Mouse (Mus musculus) hindbrain, embryonic 12.5 days (tissue): ENCODE measurements at regions not wholly inside any gene's neighbourhood (a gene's known extent, or its start where the extent isn't known, plus 50 kb on each side); places are given as distances from the start of the nearest gene placed in this dataset.

ENCODE experiments used
- ATAC-seq: fragments of 200-750 bp; cut with Nextera tagmentation; 2 replicates; pipeline ENCODE4 v1.8.0; 2017; ENCODE audit warnings: moderate TSS enrichment; ENCODE audit not compliant: low FRiP score
- H3K27ac ChIP-seq: fragments of 300-500 bp; sonication (generic); 2 replicates; pipeline ENCODE4 v1.5.1; 2016; ENCODE audit warnings: mild to moderate bottlenecking
- H3K27me3 ChIP-seq: fragments of 300-500 bp; sonication (generic); 2 replicates; pipeline ENCODE4 v1.6.1; 2016; ENCODE audit warnings: mild to moderate bottlenecking
- H3K36me3 ChIP-seq: fragments of 300-500 bp; sonication (generic); 2 replicates; pipeline ENCODE4 v1.6.1; 2016; ENCODE audit warnings: mild to moderate bottlenecking
- H3K4me1 ChIP-seq: fragments of 300-500 bp; sonication (generic); 2 replicates; pipeline ENCODE4 v1.6.1; 2016
- H3K4me2 ChIP-seq: fragments of 300-500 bp; sonication (generic); replicated peaks from 2 replicates; pipeline ENCODE4 v1.6.1; 2016; ENCODE audit warnings: mild to moderate bottlenecking
- H3K4me3 ChIP-seq: fragments of 300-500 bp; sonication (generic); 2 replicates; pipeline ENCODE4 v1.5.1; 2016; ENCODE audit warnings: mild to moderate bottlenecking
- H3K9ac ChIP-seq: fragments of 300-500 bp; sonication (generic); 2 replicates; pipeline ENCODE4 v1.6.1; 2016; ENCODE audit warnings: mild to moderate bottlenecking, moderate library complexity
- H3K9me3 ChIP-seq: fragments of 300-500 bp; sonication (generic); replicated peaks from 2 replicates; pipeline ENCODE4 v1.6.1; 2016; ENCODE audit warnings: mild to moderate bottlenecking
- WGBS: fragments of 180-500 bp; shearing (Covaris S2); methylation state at CpG from one replicate; pipeline ENCODE4 v1.1.7; 2016; 5-methylcytosine and 5-hydroxymethylcytosine counted together

GRCm38 (mm10) chr11:109088488-109089252 is 55.5 kb downstream of the E030025P04Rik start:
- Histone ChIP-seq H3K4me1 (no peaks in the 10 kb centered on the region), H3K4me3 (no peak overlapping the region), H3K36me3 (no peaks in the 10 kb centered on the region), H3K9me3 (no peaks in the 10 kb centered on the region), H3K9ac (no peak overlapping the region), H3K27ac (no peak overlapping the region), H3K27me3 (no peaks in the 10 kb centered on the region), H3K4me2 (no peak overlapping the region)
- ATAC-seq = no peak
- 91% methylated on average over 11 of the region's 11 CpGs for WGBS

GRCm38 (mm10) chr11:109081957-109082356 is 62.2 kb downstream of the E030025P04Rik start:
- Histone ChIP-seq H3K9ac (no peak overlapping the region), H3K27ac (no peak overlapping the region), H3K36me3 (no peaks in the 10 kb centered on the region), H3K9me3 (no peaks in the 10 kb centered on the region), H3K27me3 (no peaks in the 10 kb centered on the region), H3K4me3 (no peak overlapping the region), H3K4me2 (no peak overlapping the region), H3K4me1 (peaks cover 4% of the 10 kb centered on the region; the same call in 1 of the 2 replicates)
- WGBS = 89% methylated on average over 4 of the region's 4 CpGs
- no peak for ATAC-seq

GRCm38 (mm10) chr11:109081454-109081853 is 62.7 kb downstream of the E030025P04Rik start:
- H3K4me1 ChIP-seq = peaks cover 4% of the 10 kb centered on the region; the same call in 1 of the 2 replicates
- no peak overlapping the region for H3K9ac ChIP-seq
- H3K36me3 ChIP-seq = no peaks in the 10 kb centered on the region
- ATAC-seq = no peak
- H3K4me2 ChIP-seq = no peak overlapping the region
- H3K9me3 ChIP-seq = no peaks in the 10 kb centered on the region
- no peak overlapping the region for H3K4me3 ChIP-seq
- 67% methylated on average over 10 of the region's 10 CpGs for WGBS
- H3K27me3 ChIP-seq = no peaks in the 10 kb centered on the region
- no peak overlapping the region for H3K27ac ChIP-seq

DNA sequence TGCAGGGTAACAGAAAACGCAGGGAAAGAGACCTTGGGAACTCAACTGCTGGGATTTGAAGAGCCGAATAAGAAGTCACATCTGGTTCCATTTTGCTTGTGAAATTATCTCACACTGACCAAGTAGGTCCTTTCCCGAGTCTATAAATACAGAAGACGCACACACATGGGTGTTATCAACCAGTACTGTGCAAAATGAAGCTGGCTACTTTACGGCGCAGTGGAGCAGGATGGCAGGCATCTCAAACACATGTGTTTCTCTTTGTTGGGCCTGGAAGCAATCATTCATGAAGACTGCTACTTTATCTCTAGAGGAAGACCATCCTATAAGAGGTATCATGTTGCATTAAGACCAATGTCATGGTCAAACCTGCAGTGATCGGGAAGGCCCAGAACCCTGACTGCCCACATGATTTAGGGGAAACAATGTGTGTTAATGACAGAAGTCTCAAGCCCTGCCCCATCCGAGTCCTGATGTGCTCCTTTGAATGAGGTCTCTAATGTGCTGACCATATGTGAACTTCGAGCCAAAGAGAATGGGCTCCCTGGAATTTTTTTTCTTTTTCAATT is 63.2 kb downstream of the E030025P04Rik start:
- Histone ChIP-seq H3K4me1 (peaks cover 4% of the 10 kb centered on the region; the same call in 1 of the 2 replicates), H3K27ac (no peak overlapping the region), H3K9me3 (no peaks in the 10 kb centered on the region), H3K4me3 (no peak overlapping the region), H3K9ac (no peak overlapping the region), H3K36me3 (no peaks in the 10 kb centered on the region), H3K4me2 (no peak overlapping the region), H3K27me3 (no peaks in the 10 kb centered on the region)
- 81% methylated on average over 9 of the region's 9 CpGs for WGBS
- no peak for ATAC-seq

- H3K9me3 ChIP-seq = no peaks in the 10 kb centered on the region
- H3K36me3 ChIP-seq = no peaks in the 10 kb centered on the region
- H3K9ac ChIP-seq = no peak overlapping the region
- ATAC-seq = no peak
- H3K4me2 ChIP-seq = no peak overlapping the region
- 81% methylated on average over 4 of the region's 4 CpGs for WGBS
- H3K4me1 ChIP-seq = peaks cover 4% of the 10 kb centered on the region; the same call in 1 of the 2 replicates
- no peaks in the 10 kb centered on the region for H3K27me3 ChIP-seq
- H3K4me3 ChIP-seq = no peak overlapping the region
- no peak overlapping the region for H3K27ac ChIP-seq
These were observed 64.7 kb downstream of the E030025P04Rik start for GRCm38 (mm10) chr11:109079466-109079865.

GRCm38 (mm10) chr11:109076587-109077417 is 67.4 kb downstream of the E030025P04Rik start:
- ATAC-seq = no peak
- 81% methylated on average over 19 of the region's 19 CpGs for WGBS
- no peaks in the 10 kb centered on the region for H3K9me3 ChIP-seq
- H3K4me2 ChIP-seq = no peak overlapping the region
- peaks cover 8% of the 10 kb centered on the region for H3K4me1 ChIP-seq
- H3K4me3 ChIP-seq = no peak overlapping the region
- no peaks in the 10 kb centered on the region for H3K36me3 ChIP-seq
- H3K27me3 ChIP-seq = no peaks in the 10 kb centered on the region
- H3K9ac ChIP-seq = no peak overlapping the region
- H3K27ac ChIP-seq = no peak overlapping the region

GRCm38 (mm10) chr11:109071340-109071739 is 72.8 kb downstream of the E030025P04Rik start:
- Histone ChIP-seq H3K4me2 (no peak overlapping the region), H3K4me3 (no peak overlapping the region), H3K27ac (0 out of 2 replicates have a peak overlapping the region, but pooled peaks have one; percentile 23), H3K4me1 (peaks cover 43% of the 10 kb centered on the region), H3K36me3 (no peaks in the 10 kb centered on the region), H3K9me3 (no peaks in the 10 kb centered on the region), H3K9ac (no peak overlapping the region), H3K27me3 (no peaks in the 10 kb centered on the region)
- ATAC-seq = no peak
- 40% methylated on average over 2 of the region's 2 CpGs for WGBS

DNA sequence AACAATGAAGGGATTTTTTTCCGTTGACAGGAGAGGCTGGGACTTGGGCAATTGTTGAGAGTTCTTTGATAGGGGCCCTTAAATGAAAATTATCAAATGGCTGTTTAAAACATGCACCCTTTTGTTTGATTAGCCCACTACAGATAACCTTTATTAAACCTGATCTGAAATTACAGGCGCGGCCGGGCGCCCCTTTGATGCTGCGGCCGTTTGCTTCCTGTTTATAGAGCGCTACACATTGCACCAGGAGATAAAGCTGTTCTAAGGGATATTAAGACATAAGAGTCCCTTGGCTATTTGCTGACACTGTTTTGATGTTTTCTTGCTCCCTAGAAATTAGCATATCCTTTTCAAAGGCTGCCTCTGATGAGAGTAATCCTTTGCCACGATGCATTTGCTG is 73.8 kb downstream of the E030025P04Rik start:
- Histone ChIP-seq H3K9ac (no peak overlapping the region), H3K4me1 (peaks cover 43% of the 10 kb centered on the region), H3K36me3 (no peaks in the 10 kb centered on the region), H3K27ac (0 out of 2 replicates have a peak overlapping the region, but pooled peaks have one; percentile 35), H3K9me3 (no peaks in the 10 kb centered on the region), H3K4me2 (no peak overlapping the region), H3K4me3 (no peak overlapping the region), H3K27me3 (no peaks in the 10 kb centered on the region)
- no peak for ATAC-seq
- 52% methylated on average over 9 of the region's 9 CpGs for WGBS

GRCm38 (mm10) chr11:109069326-109069709 is 74.9 kb downstream of the E030025P04Rik start:
- Histone ChIP-seq H3K4me3 (no peak overlapping the region), H3K4me1 (peaks cover 43% of the 10 kb centered on the region), H3K9me3 (no peaks in the 10 kb centered on the region), H3K36me3 (no peaks in the 10 kb centered on the region), H3K27me3 (no peaks in the 10 kb centered on the region), H3K27ac (peak overlapping the region; percentile 76), H3K4me2 (0 out of 2 replicates have a peak overlapping the region, but pooled peaks have one; percentile 17), H3K9ac (no peak overlapping the region)
- ATAC-seq = peak; percentile 59
- WGBS = 22% methylated on average over 6 of the region's 6 CpGs

DNA sequence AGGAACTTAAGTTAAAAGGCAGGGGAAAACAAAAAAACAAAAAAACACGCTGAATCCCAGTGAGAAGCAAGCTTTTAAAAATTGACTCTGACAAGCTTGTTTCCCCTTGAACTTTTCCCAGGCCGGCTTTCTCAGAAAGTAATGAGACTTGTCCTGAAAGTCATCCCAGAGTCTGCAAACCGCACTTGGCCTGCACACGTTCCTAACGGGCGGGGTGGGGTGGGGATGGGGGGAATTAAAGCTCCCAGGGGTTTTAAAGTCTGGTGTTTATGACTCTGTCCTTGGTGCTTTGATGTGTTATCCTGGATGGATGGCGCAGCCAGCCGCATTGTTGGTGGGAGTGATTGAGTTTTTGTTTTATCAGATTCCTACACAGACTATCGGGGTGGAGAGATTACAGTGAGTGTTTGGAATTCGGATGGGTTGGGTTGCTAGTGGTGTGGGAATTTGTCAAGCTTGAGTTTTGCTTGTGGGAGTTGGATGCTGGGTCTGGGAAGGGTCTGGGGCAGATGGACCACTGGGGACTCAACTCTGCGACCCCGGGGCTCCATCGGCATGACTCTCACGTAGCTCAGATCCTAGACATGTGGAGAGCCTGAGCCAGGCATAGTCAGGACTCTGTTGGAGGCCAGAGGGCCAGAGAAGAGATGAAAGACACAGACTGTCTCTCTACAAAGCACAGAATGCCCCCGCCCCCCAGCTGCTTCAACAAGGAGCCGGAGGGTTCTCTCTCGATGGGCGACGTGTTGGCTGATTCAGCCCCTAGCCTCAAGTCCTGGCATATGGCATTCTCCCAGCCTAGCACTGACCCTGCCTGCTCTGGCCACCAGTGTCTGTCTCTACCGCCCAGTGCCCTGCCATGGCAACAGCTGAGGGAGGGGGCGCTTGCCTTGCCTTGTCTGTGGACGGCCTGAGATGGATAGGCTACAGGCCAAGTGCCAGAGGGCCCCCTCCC is 75.5 kb downstream of the E030025P04Rik start:
- H3K27ac ChIP-seq = peak overlapping the region; percentile 76
- H3K4me2 ChIP-seq = 0 out of 2 replicates have a peak overlapping the region, but pooled peaks have one; percentile 17
- H3K36me3 ChIP-seq = no peaks in the 10 kb centered on the region
- peak; percentile 92 for ATAC-seq
- 17% methylated on average over 22 of the region's 22 CpGs for WGBS
- no peak overlapping the region for H3K9ac ChIP-seq
- H3K4me1 ChIP-seq = peaks cover 43% of the 10 kb centered on the region
- no peaks in the 10 kb centered on the region for H3K27me3 ChIP-seq
- H3K9me3 ChIP-seq = no peaks in the 10 kb centered on the region
- no peak overlapping the region for H3K4me3 ChIP-seq

GRCm38 (mm10) chr11:109067733-109068132 is 76.4 kb downstream of the E030025P04Rik start:
- Histone ChIP-seq H3K27ac (peak overlapping the region; percentile 76), H3K9ac (no peak overlapping the region), H3K4me1 (peaks cover 43% of the 10 kb centered on the region), H3K4me2 (no peak overlapping the region), H3K4me3 (no peak overlapping the region), H3K27me3 (no peaks in the 10 kb centered on the region), H3K36me3 (no peaks in the 10 kb centered on the region), H3K9me3 (no peaks in the 10 kb centered on the region)
- WGBS = 61% methylated on average over 7 of the region's 7 CpGs
- ATAC-seq = no peak
